Mouse (Mus musculus) limb, embryonic 11.5 days (tissue): Measurements from ENCODE around the gene Ppp1r9a. TPM values are rescaled to one million over a fixed set of nuclear protein-coding genes. Genes with fewer than 3 reads are reported as not detected.

Experiments
- ATAC-seq: fragments of 200-750 bp; cut with Nextera tagmentation; 2 replicates; pipeline ENCODE4 v1.8.0; 2017; ENCODE audit warnings: low read depth; ENCODE audit not compliant: insufficient number of reproducible peaks, low FRiP score, low TSS enrichment
- DNase-seq: peaks from one replicate; pipeline ENCODE4 v3.0.0-alpha.2; 2015; ENCODE audit warnings: low spot score
- H3K27ac ChIP-seq: fragments of 300-500 bp; sonication (generic); replicated peaks from 2 replicates; pipeline ENCODE4 v1.5.1; 2014; ENCODE audit warnings: low read depth, mild to moderate bottlenecking, low read length
- H3K27me3 ChIP-seq: fragments of 300-500 bp; sonication (generic); 2 replicates; pipeline ENCODE4 v1.6.1; 2014; ENCODE audit warnings: mild to moderate bottlenecking, low read length, mixed read lengths; ENCODE audit not compliant: control insufficient read depth, insufficient read depth
- H3K36me3 ChIP-seq: fragments of 300-500 bp; sonication (generic); 2 replicates; pipeline ENCODE4 v1.6.1; 2014; ENCODE audit warnings: mild to moderate bottlenecking, low read length, moderate library complexity, mixed read lengths; ENCODE audit not compliant: control insufficient read depth, insufficient read depth
- H3K4me1 ChIP-seq: fragments of 300-500 bp; sonication (generic); 2 replicates; pipeline ENCODE4 v1.6.1; 2014; ENCODE audit warnings: low read length, mixed read lengths; ENCODE audit not compliant: control insufficient read depth, insufficient read depth
- H3K4me2 ChIP-seq: fragments of 300-500 bp; sonication (generic); 2 replicates; pipeline ENCODE4 v1.6.1; 2014; ENCODE audit warnings: low read depth, mild to moderate bottlenecking, moderate library complexity; ENCODE audit not compliant: severe bottlenecking
- H3K4me3 ChIP-seq: fragments of 300-500 bp; sonication (generic); 2 replicates; pipeline ENCODE4 v1.5.1; 2014; ENCODE audit warnings: low read depth, low read length
- H3K9ac ChIP-seq: fragments of 300-500 bp; sonication (generic); 2 replicates; pipeline ENCODE4 v1.6.1; 2014; ENCODE audit warnings: mild to moderate bottlenecking, low read length
- H3K9me3 ChIP-seq: fragments of 300-500 bp; sonication (generic); 2 replicates; pipeline ENCODE4 v1.6.1; 2016; ENCODE audit warnings: low read length; ENCODE audit not compliant: control insufficient read depth
- WGBS: fragments of 180-500 bp; shearing (Covaris S2); extraction: QIAGEN DNeasy Blood & Tissue Kit; methylation state at CpG from one replicate; pipeline ENCODE4 v1.1.7; 2014; 5-methylcytosine and 5-hydroxymethylcytosine counted together
- polyA plus RNA-seq: library from polyadenylated mRNA; unstranded; fragments of >200 nt; fragmentation: Nextera tagmentation; extraction: Ambion mirVana; gene quantifications from 2 replicates; pipeline ENCODE4 v1.2.1, GENCODE M21; 2014

Gene Ppp1r9a
- polyA plus RNA-seq, 1 experiment from 2014 or later, result 27.9 TPM

- Histone ChIP-seq H3K36me3 (no peaks in the 10 kb centered on the region), H3K4me2 (no peak overlapping the region), H3K4me3 (no peak overlapping the region), H3K4me1 (peaks cover 36% of the 10 kb centered on the region), H3K9me3 (no peaks in the 10 kb centered on the region), H3K27ac (no peak overlapping the region), H3K27me3 (no peaks in the 10 kb centered on the region), H3K9ac (no peak overlapping the region)
- whole genome bisulfite sequencing, result 61% methylated on average over 3 of the region's 3 CpGs
- no peak for ATAC-seq
- DNase-seq, result no peak
Measured at GRCm38 (mm10) chr6:5097309-5097708, 194.6 kb downstream of the Ppp1r9a start.

GRCm38 (mm10) chr6:5099282-5099681 is 196.6 kb downstream of the Ppp1r9a start:
- DNase-seq (peak; percentile 67), ATAC-seq (peak; percentile 70; the same call in 1 of the 2 replicates)
- H3K4me3 ChIP-seq, result no peak overlapping the region
- no peaks in the 10 kb centered on the region for H3K9me3 ChIP-seq
- 2% methylated on average over 5 of the region's 5 CpGs for WGBS
- H3K36me3 ChIP-seq, result no peaks in the 10 kb centered on the region
- H3K27ac ChIP-seq, result peak overlapping the region; percentile 53
- peaks cover 39% of the 10 kb centered on the region for H3K4me1 ChIP-seq
- H3K4me2 ChIP-seq, result 0 out of 2 replicates have a peak overlapping the region, but pooled peaks have one; percentile 10
- H3K9ac ChIP-seq, result no peak overlapping the region; the same call in 1 of the 2 replicates
- H3K27me3 ChIP-seq, result no peaks in the 10 kb centered on the region

GRCm38 (mm10) chr6:5099842-5100241 is 197.1 kb downstream of the Ppp1r9a start:
- DNase-seq, result peak; percentile 56
- Histone ChIP-seq H3K9ac (no peak overlapping the region; the same call in 1 of the 2 replicates), H3K9me3 (no peaks in the 10 kb centered on the region), H3K27me3 (no peaks in the 10 kb centered on the region), H3K4me3 (no peak overlapping the region), H3K27ac (peak overlapping the region; percentile 53), H3K36me3 (no peaks in the 10 kb centered on the region), H3K4me2 (0 out of 2 replicates have a peak overlapping the region, but pooled peaks have one; percentile 14), H3K4me1 (peaks cover 40% of the 10 kb centered on the region)
- 10% methylated on average over 8 of the region's 8 CpGs for WGBS
- peak; percentile 79 for ATAC-seq

- H3K27ac ChIP-seq, result peak overlapping the region; percentile 43; the same call in 1 of the 2 replicates
- ATAC-seq, result no peak
- DNase-seq, result no peak
- H3K9me3 ChIP-seq, result no peaks in the 10 kb centered on the region
- H3K27me3 ChIP-seq, result no peaks in the 10 kb centered on the region
- H3K4me3 ChIP-seq, result no peak overlapping the region
- peaks cover 40% of the 10 kb centered on the region for H3K4me1 ChIP-seq
- H3K36me3 ChIP-seq, result no peaks in the 10 kb centered on the region
- H3K9ac ChIP-seq, result no peak overlapping the region
- no peak overlapping the region for H3K4me2 ChIP-seq
- 45% methylated on average over 10 of the region's 10 CpGs for WGBS
Measured at GRCm38 (mm10) chr6:5100347-5100746, 197.6 kb downstream of the Ppp1r9a start.

GRCm38 (mm10) chr6:5102741-5103140 is 200.0 kb downstream of the Ppp1r9a start:
- WGBS, result 24% methylated on average over 2 of the region's 2 CpGs
- no peak overlapping the region for H3K27ac ChIP-seq
- no peak for ATAC-seq

GRCm38 (mm10) chr6:5103769-5104168 is 201.1 kb downstream of the Ppp1r9a start:
- Histone ChIP-seq H3K4me3 (no peak overlapping the region), H3K4me2 (no peak overlapping the region), H3K27me3 (no peaks in the 10 kb centered on the region), H3K9me3 (no peaks in the 10 kb centered on the region), H3K27ac (peak overlapping the region; percentile 39; the same call in 1 of the 2 replicates), H3K36me3 (no peaks in the 10 kb centered on the region), H3K4me1 (peaks cover 43% of the 10 kb centered on the region), H3K9ac (no peak overlapping the region)
- WGBS, result 22% methylated on average over 6 of the region's 6 CpGs
- DNase-seq (no peak), ATAC-seq (no peak)

More at GRCm38 (mm10) chr6:5102741-5103140, 200.0 kb downstream of the Ppp1r9a start:
- no peaks in the 10 kb centered on the region for H3K36me3 ChIP-seq
- no peak overlapping the region for H3K4me2 ChIP-seq
- no peaks in the 10 kb centered on the region for H3K27me3 ChIP-seq
- peaks cover 40% of the 10 kb centered on the region for H3K4me1 ChIP-seq
- H3K9ac ChIP-seq, result no peak overlapping the region
- no peaks in the 10 kb centered on the region for H3K9me3 ChIP-seq
- no peak overlapping the region for H3K4me3 ChIP-seq
- no peak for DNase-seq

- H3K4me1 ChIP-seq, result peaks cover 42% of the 10 kb centered on the region
- no peaks in the 10 kb centered on the region for H3K9me3 ChIP-seq
- ATAC-seq (no peak), DNase-seq (no peak)
- no peaks in the 10 kb centered on the region for H3K36me3 ChIP-seq
- H3K27me3 ChIP-seq, result no peaks in the 10 kb centered on the region
- H3K4me2 ChIP-seq, result no peak overlapping the region
- no peak overlapping the region for H3K9ac ChIP-seq
- peak overlapping the region; percentile 39; the same call in 1 of the 2 replicates for H3K27ac ChIP-seq
- WGBS, result 75% methylated on average over 7 of the region's 7 CpGs
- no peak overlapping the region for H3K4me3 ChIP-seq
Measured at GRCm38 (mm10) chr6:5104238-5104637, 201.5 kb downstream of the Ppp1r9a start.

- Histone ChIP-seq H3K27ac (peak overlapping the region; percentile 84), H3K36me3 (no peaks in the 10 kb centered on the region), H3K4me3 (no peak overlapping the region), H3K9me3 (no peaks in the 10 kb centered on the region), H3K27me3 (no peaks in the 10 kb centered on the region), H3K4me1 (peaks cover 30% of the 10 kb centered on the region; the same call in 1 of the 2 replicates), H3K9ac (no peak overlapping the region), H3K4me2 (no peak overlapping the region)
- ATAC-seq, result no peak
- 21% methylated on average over 3 of the region's 3 CpGs for WGBS
- DNase-seq, result peak; percentile 56
Measured at GRCm38 (mm10) chr6:5108494-5108893, 205.8 kb downstream of the Ppp1r9a start.
